Mouse (Mus musculus): ENCODE measurements around the gene Syce1. TPM values are rescaled to one million over a fixed set of nuclear protein-coding genes. Genes with fewer than 3 reads are reported as not detected.

Syce1 gene
- polyA plus RNA-seq (2012; ENCODE audit: insufficient read depth, insufficient read length, missing spikeins): 1.0 TPM in 1 of 2 replicates, not detected in the other

GRCm38 (mm10) chr7:140787406-140788052, at the start of gene Syce1:
Syce1 (minus strand) TSS chr7:140787852.
- Histone ChIP-seq H3K4me3 (ENCODE audit: insufficient read depth, low read depth, low read length) (no peak within 1 kb of the TSS), H3K27ac (replicated peaks; ENCODE audit: low read depth, low read length) (no peak within 1 kb of the TSS), H3K4me1 (ENCODE audit: control insufficient read depth, insufficient read depth, insufficient read length, low read length) (no peaks in the 10 kb centered on the region)

- no peak overlapping the region for H3K4me3 ChIP-seq (ENCODE audit: insufficient read depth, low read depth, low read length)
- no peaks in the 10 kb centered on the region for H3K4me1 ChIP-seq (ENCODE audit: control insufficient read depth, insufficient read depth, insufficient read length, low read length)
- no peak overlapping the region for H3K27ac ChIP-seq (replicated peaks; ENCODE audit: low read depth, low read length)
Observed at GRCm38 (mm10) chr7:140836243-140837115, 48.8 kb upstream of the Syce1 start.

GRCm38 (mm10) chr7:140835758-140836087, 48.1 kb upstream of the Syce1 start:
- no peaks in the 10 kb centered on the region for H3K4me1 ChIP-seq (ENCODE audit: control insufficient read depth, insufficient read depth, insufficient read length, low read length)
- no peak overlapping the region for H3K27ac ChIP-seq (replicated peaks; ENCODE audit: low read depth, low read length)
- no peak overlapping the region for H3K4me3 ChIP-seq (ENCODE audit: insufficient read depth, low read depth, low read length)

- Histone ChIP-seq H3K4me3 (ENCODE audit: insufficient read depth, low read depth, low read length) (no peak within 1 kb of the TSS), H3K4me1 (ENCODE audit: control insufficient read depth, insufficient read depth, insufficient read length, low read length) (no peaks in the 10 kb centered on the region), H3K27ac (replicated peaks; ENCODE audit: low read depth, low read length) (no peak within 1 kb of the TSS)
Observed at GRCm38 (mm10) chr7:140834968-140835757, 47.5 kb upstream of the Syce1 start, which contains the start of gene Urah. Urah (plus strand) TSS chr7:140835018.

GRCm38 (mm10) chr7:140833341-140833740, 45.7 kb upstream of the Syce1 start:
- no peaks in the 10 kb centered on the region for H3K4me1 ChIP-seq (ENCODE audit: control insufficient read depth, insufficient read depth, insufficient read length, low read length)
- no peak overlapping the region for H3K4me3 ChIP-seq (ENCODE audit: insufficient read depth, low read depth, low read length)
- no peak overlapping the region for H3K27ac ChIP-seq (replicated peaks; ENCODE audit: low read depth, low read length)

- no peak overlapping the region for H3K4me3 ChIP-seq (ENCODE audit: insufficient read depth, low read depth, low read length)
- H3K4me1 ChIP-seq (ENCODE audit: control insufficient read depth, insufficient read depth, insufficient read length, low read length): no peaks in the 10 kb centered on the region
- H3K27ac ChIP-seq (replicated peaks; ENCODE audit: low read depth, low read length): no peak overlapping the region
Observed at GRCm38 (mm10) chr7:140831447-140831846, 43.8 kb upstream of the Syce1 start.

GRCm38 (mm10) chr7:140828171-140828881, 40.7 kb upstream of the Syce1 start:
- no peaks in the 10 kb centered on the region for H3K4me1 ChIP-seq (ENCODE audit: control insufficient read depth, insufficient read depth, insufficient read length, low read length)

GRCm38 (mm10) chr7:140822731-140823130, 35.1 kb upstream of the Syce1 start:
- Histone ChIP-seq H3K27ac (replicated peaks; ENCODE audit: low read depth, low read length) (no peak overlapping the region), H3K4me1 (ENCODE audit: control insufficient read depth, insufficient read depth, insufficient read length, low read length) (0 out of 2 replicates have a peak, but pooled peaks cover 2% of the 10 kb centered on the region), H3K4me3 (ENCODE audit: insufficient read depth, low read depth, low read length) (no peak overlapping the region)

More at GRCm38 (mm10) chr7:140828171-140828881, 40.7 kb upstream of the Syce1 start:
- no peak overlapping the region for H3K4me3 ChIP-seq (ENCODE audit: insufficient read depth, low read depth, low read length)
- no peak overlapping the region for H3K27ac ChIP-seq (replicated peaks; ENCODE audit: low read depth, low read length)

GRCm38 (mm10) chr7:140821653-140822329, 34.1 kb upstream of the Syce1 start, which contains the start of gene Zfp941:
Zfp941 (minus strand) TSS chr7:140822178.
- H3K27ac ChIP-seq (replicated peaks; ENCODE audit: low read depth, low read length): no peak within 1 kb of the TSS
- 0 out of 2 replicates have a peak, but pooled peaks cover 2% of the 10 kb centered on the region for H3K4me1 ChIP-seq (ENCODE audit: control insufficient read depth, insufficient read depth, insufficient read length, low read length)
- peak within 1 kb of the TSS; percentile 31 for H3K4me3 ChIP-seq (ENCODE audit: insufficient read depth, low read depth, low read length)

GRCm38 (mm10) chr7:140821305-140821652, 33.6 kb upstream of the Syce1 start:
- no peak overlapping the region; the same call in 1 of the 2 replicates for H3K4me3 ChIP-seq (ENCODE audit: insufficient read depth, low read depth, low read length)
- 0 out of 2 replicates have a peak, but pooled peaks cover 2% of the 10 kb centered on the region for H3K4me1 ChIP-seq (ENCODE audit: control insufficient read depth, insufficient read depth, insufficient read length, low read length)
- H3K27ac ChIP-seq (replicated peaks; ENCODE audit: low read depth, low read length): no peak overlapping the region

- Histone ChIP-seq H3K27ac (replicated peaks; ENCODE audit: low read depth, low read length) (no peak overlapping the region), H3K4me1 (ENCODE audit: control insufficient read depth, insufficient read depth, insufficient read length, low read length) (0 out of 2 replicates have a peak, but pooled peaks cover 2% of the 10 kb centered on the region), H3K4me3 (ENCODE audit: insufficient read depth, low read depth, low read length) (no peak overlapping the region)
Observed at GRCm38 (mm10) chr7:140820173-140820572, 32.5 kb upstream of the Syce1 start.

- H3K27ac ChIP-seq (replicated peaks; ENCODE audit: low read depth, low read length): no peak overlapping the region
- H3K4me3 ChIP-seq (ENCODE audit: insufficient read depth, low read depth, low read length): no peak overlapping the region
- no peaks in the 10 kb centered on the region for H3K4me1 ChIP-seq (ENCODE audit: control insufficient read depth, insufficient read depth, insufficient read length, low read length)
Observed at GRCm38 (mm10) chr7:140812850-140813249, 25.2 kb upstream of the Syce1 start.

GRCm38 (mm10) chr7:140811714-140812113, 24.1 kb upstream of the Syce1 start:
- Histone ChIP-seq H3K4me3 (ENCODE audit: insufficient read depth, low read depth, low read length) (no peak overlapping the region), H3K27ac (replicated peaks; ENCODE audit: low read depth, low read length) (no peak overlapping the region), H3K4me1 (ENCODE audit: control insufficient read depth, insufficient read depth, insufficient read length, low read length) (no peaks in the 10 kb centered on the region)

GRCm38 (mm10) chr7:140810496-140810895, 22.8 kb upstream of the Syce1 start:
- no peak overlapping the region for H3K27ac ChIP-seq (replicated peaks; ENCODE audit: low read depth, low read length)

More at GRCm38 (mm10) chr7:140810496-140810895, 22.8 kb upstream of the Syce1 start:
- H3K4me1 ChIP-seq (ENCODE audit: control insufficient read depth, insufficient read depth, insufficient read length, low read length): no peaks in the 10 kb centered on the region
- no peak overlapping the region for H3K4me3 ChIP-seq (ENCODE audit: insufficient read depth, low read depth, low read length)
